In genomic region chr19:12011560-12012556, GRCm38 (mm10) we compare ENCODE assay signal across 8 mouse cellular contexts. TPM values are rescaled to one million over a fixed set of nuclear protein-coding genes. Genes with fewer than 3 reads are reported as not detected.
DNase-seq lines count a peak whose midpoint lies in the region; ATAC-seq and TF ChIP-seq lines count a peak whose summit lies in the region.

No protein-coding gene starts in this region.

- peak overlapping the region; percentile 29; the same call in 1 of the 2 replicates for H3K9ac ChIP-seq in forebrain, embryonic 14.5 days (ENCODE audit: low read length)
- H3K9ac ChIP-seq in liver, embryonic 16.5 days (ENCODE audit: low read depth, low read length), result peak overlapping the region; percentile 50
- H3K9ac ChIP-seq in neural tube, embryonic 12.5 days, result no peak overlapping the region
- H3K9ac ChIP-seq in stomach, postnatal 0 days (ENCODE audit: low read length), result peak overlapping the region; percentile 54

- intact Hi-C loops in heart, postnatal 14 days (cut with DNase I), result no loop called here

- H3K36me3 ChIP-seq in forebrain, embryonic 14.5 days (ENCODE audit: control insufficient read depth, insufficient read depth, low read length), result no peaks in the 10 kb centered on the region
- no peaks in the 10 kb centered on the region for H3K36me3 ChIP-seq in liver, embryonic 16.5 days (ENCODE audit: control insufficient read depth, insufficient read depth)
- no peaks in the 10 kb centered on the region for H3K36me3 ChIP-seq in neural tube, embryonic 12.5 days
- H3K36me3 ChIP-seq in stomach, postnatal 0 days (ENCODE audit: control insufficient read depth, insufficient read depth, low read length), result no peaks in the 10 kb centered on the region

- peak; percentile 83 for TF ChIP-seq CTCF in stomach, postnatal 0 days (IDR thresholded peaks at IDR 0.05; ENCODE audit: low read depth)

- TF ChIP-seq EP300 in stomach, postnatal 0 days (optimal IDR thresholded peaks at IDR 0.05), result peak; percentile 15

- under 1% methylated on average over 49 of the region's 49 CpGs for WGBS in forebrain, embryonic 14.5 days
- under 1% methylated on average over 49 of the region's 49 CpGs for WGBS in large intestine, adult 2 months
- WGBS in liver, embryonic 16.5 days (ENCODE audit: insufficient replicate concordance), result under 1% methylated on average over 48 of the region's 49 CpGs
- WGBS in neural tube, embryonic 12.5 days, result under 1% methylated on average over 49 of the region's 49 CpGs
- WGBS in stomach, postnatal 0 days, result 1% methylated on average over 49 of the region's 49 CpGs

- H3K27me3 ChIP-seq in forebrain, embryonic 14.5 days (replicated peaks; ENCODE audit: control insufficient read depth, insufficient read depth, low read length), result no peaks in the 10 kb centered on the region
- H3K27me3 ChIP-seq in liver, embryonic 16.5 days (ENCODE audit: control insufficient read depth, insufficient read depth, low read depth, low read length), result no peaks in the 10 kb centered on the region
- H3K27me3 ChIP-seq in neural tube, embryonic 12.5 days (replicated peaks), result no peaks in the 10 kb centered on the region
- H3K27me3 ChIP-seq in stomach, postnatal 0 days (ENCODE audit: control insufficient read depth, insufficient read depth, low read length), result no peaks in the 10 kb centered on the region

- DNase-seq in ES-CJ7 (ENCODE audit: low read depth, low spot score), result peak; percentile 96
- DNase-seq in cerebellum, adult 11 months, result peak; percentile 84
- DNase-seq in forebrain, embryonic 14.5 days (ENCODE audit: low spot score), result peak; percentile 95
- peak; percentile 89 to 92 for DNase-seq in heart, postnatal 14 days
- peak; percentile 87 for DNase-seq in large intestine, adult 2 months (ENCODE audit: low read depth, low spot score)
- DNase-seq in stomach, postnatal 0 days (ENCODE audit: low spot score), result peak; percentile 92

- peak; percentile 84 for ATAC-seq in forebrain, embryonic 14.5 days
- peak; percentile 72 for ATAC-seq in liver, embryonic 16.5 days (ENCODE audit: low read depth)
- peak; percentile 83 for ATAC-seq in neural tube, embryonic 12.5 days (ENCODE audit: low FRiP score, low read depth)
- ATAC-seq in stomach, postnatal 0 days (ENCODE audit: low FRiP score, low TSS enrichment), result peak; percentile 82

- H3K4me1 ChIP-seq in forebrain, embryonic 14.5 days (ENCODE audit: control insufficient read depth, insufficient read depth, low read length), result no peaks in the 10 kb centered on the region; the same call in 1 of the 2 replicates
- peaks cover 22% of the 10 kb centered on the region for H3K4me1 ChIP-seq in liver, embryonic 16.5 days (ENCODE audit: control insufficient read depth, low read depth, low read length)
- H3K4me1 ChIP-seq in neural tube, embryonic 12.5 days, result 0 out of 2 replicates have a peak, but pooled peaks cover 4% of the 10 kb centered on the region
- H3K4me1 ChIP-seq in stomach, postnatal 0 days (replicated peaks; ENCODE audit: control insufficient read depth, insufficient read depth), result no peaks in the 10 kb centered on the region

- peak overlapping the region; percentile 64 for H3K4me2 ChIP-seq in forebrain, embryonic 14.5 days (ENCODE audit: low read length)
- peak overlapping the region; percentile 95 for H3K4me2 ChIP-seq in liver, embryonic 16.5 days (ENCODE audit: low read depth, low read length)
- H3K4me2 ChIP-seq in neural tube, embryonic 12.5 days (replicated peaks), result peak overlapping the region; percentile 66
- H3K4me2 ChIP-seq in stomach, postnatal 0 days (replicated peaks; ENCODE audit: low read depth), result peak overlapping the region; percentile 77

- peak overlapping the region; percentile 63 for H3K4me3 ChIP-seq in forebrain, embryonic 14.5 days (ENCODE audit: low read depth, low read length)
- H3K4me3 ChIP-seq in liver, embryonic 16.5 days (ENCODE audit: low read depth, low read length), result peak overlapping the region; percentile 62
- peak overlapping the region; percentile 53 for H3K4me3 ChIP-seq in neural tube, embryonic 12.5 days
- peak overlapping the region; percentile 53 for H3K4me3 ChIP-seq in stomach, postnatal 0 days (ENCODE audit: low read depth, low read length)

- H3K9me3 ChIP-seq in forebrain, embryonic 14.5 days (replicated peaks; ENCODE audit: control insufficient read depth, low read length), result no peaks in the 10 kb centered on the region
- H3K9me3 ChIP-seq in liver, embryonic 16.5 days (replicated peaks; ENCODE audit: control insufficient read depth, low read length), result no peaks in the 10 kb centered on the region
- no peaks in the 10 kb centered on the region for H3K9me3 ChIP-seq in neural tube, embryonic 12.5 days
- H3K9me3 ChIP-seq in stomach, postnatal 0 days (ENCODE audit: control insufficient read depth, low read length), result no peaks in the 10 kb centered on the region

- H3K27ac ChIP-seq in forebrain, embryonic 14.5 days (ENCODE audit: low read depth, low read length), result 0 out of 2 replicates have a peak overlapping the region, but pooled peaks have one; percentile 52
- peak overlapping the region; percentile 88 for H3K27ac ChIP-seq in liver, embryonic 16.5 days (ENCODE audit: low read length)
- H3K27ac ChIP-seq in neural tube, embryonic 12.5 days, result no peak overlapping the region
- H3K27ac ChIP-seq in stomach, postnatal 0 days (replicated peaks), result peak overlapping the region; percentile 83

RNA-seq across cellular contexts. Expression of gene Olfr1423, which starts 29.3 kb away (rescaled TPM):
- not detected in 2 replicates for polyA plus RNA-seq in forebrain, embryonic 14.5 days (2014; fragmentation: Nextera tagmentation; extraction: Ambion mirVana)
- not detected for total RNA-seq in heart, postnatal 14 days (2021)
- polyA plus RNA-seq in large intestine, adult 2 months (2012; rRNA removed), result not detected in 2 replicates
- 0.01 TPM in 1 of 2 replicates, not detected in the other for polyA plus RNA-seq in liver, embryonic 16.5 days (2015; fragmentation: Nextera tagmentation; extraction: Ambion mirVana)
- not detected in 2 replicates for polyA plus RNA-seq in neural tube, embryonic 12.5 days (2016; fragmentation: Nextera tagmentation; extraction: Ambion mirVana)
- not detected in 2 replicates for polyA plus RNA-seq in stomach, postnatal 0 days (2015; fragmentation: Nextera tagmentation; extraction: Ambion mirVana)

RNA-seq across cellular contexts. Expression of gene Osbp, which starts 46.1 kb away (rescaled TPM):
- polyA plus RNA-seq in forebrain, embryonic 14.5 days (2014; fragmentation: Nextera tagmentation; extraction: Ambion mirVana), result 7.2 and 7.4 TPM in 2 replicates
- total RNA-seq in heart, postnatal 14 days (2021), result 10 to 100 TPM; 81.3 to 85.1 TPM
- polyA plus RNA-seq in large intestine, adult 2 months (2012; rRNA removed), result 22.0 and 29.3 TPM in 2 replicates
- 1.7 TPM in 2 replicates for polyA plus RNA-seq in liver, embryonic 16.5 days (2015; fragmentation: Nextera tagmentation; extraction: Ambion mirVana)
- 5.1 TPM in 2 replicates for polyA plus RNA-seq in neural tube, embryonic 12.5 days (2016; fragmentation: Nextera tagmentation; extraction: Ambion mirVana)
- 4.3 and 4.5 TPM in 2 replicates for polyA plus RNA-seq in stomach, postnatal 0 days (2015; fragmentation: Nextera tagmentation; extraction: Ambion mirVana)

RNA-seq across cellular contexts. Expression of gene Olfr1424, which starts 50.6 kb away (rescaled TPM):
- not detected in 2 replicates for polyA plus RNA-seq in forebrain, embryonic 14.5 days (2014; fragmentation: Nextera tagmentation; extraction: Ambion mirVana)
- total RNA-seq in heart, postnatal 14 days (2021), result not detected
- polyA plus RNA-seq in large intestine, adult 2 months (2012; rRNA removed), result not detected in 2 replicates
- not detected in 2 replicates for polyA plus RNA-seq in liver, embryonic 16.5 days (2015; fragmentation: Nextera tagmentation; extraction: Ambion mirVana)
- polyA plus RNA-seq in neural tube, embryonic 12.5 days (2016; fragmentation: Nextera tagmentation; extraction: Ambion mirVana), result not detected in 2 replicates
- polyA plus RNA-seq in stomach, postnatal 0 days (2015; fragmentation: Nextera tagmentation; extraction: Ambion mirVana), result not detected in 2 replicates
